Mouse (Mus musculus) myocyte (in vitro differentiated cells): ENCODE results near the gene Sox5.

ENCODE experiments used
- CEBPB ChIP-seq: IDR thresholded peaks from 2 replicates; pipeline ENCODE4 v1.6.1; 2011; ENCODE audit warnings: mild to moderate bottlenecking, moderate library complexity; ENCODE audit not compliant: poor library complexity, insufficient read depth, severe bottlenecking
- MAX ChIP-seq: IDR thresholded peaks from one replicate; pipeline ENCODE4 v1.6.1; 2011; ENCODE audit warnings: low read depth, mild to moderate bottlenecking, control low read depth
- MYOD1 ChIP-seq, 3 experiments: IDR thresholded peaks; one replicate each; pipeline ENCODE4 v1.6.1; 2011; ENCODE audit warnings: control low read depth in 2 of 3, low read depth in 2 of 3, mild to moderate bottlenecking in 2 of 3, moderate library complexity in 1 of 3; ENCODE audit not compliant: insufficient read length in 2 of 3, control insufficient read depth in 1 of 3
- MYOG ChIP-seq, 3 experiments: IDR thresholded peaks; one replicate each; pipeline ENCODE4 v1.6.1; 2011; ENCODE audit warnings: control low read depth in 2 of 3, low read depth in 2 of 3, mild to moderate bottlenecking in 2 of 3; ENCODE audit not compliant: insufficient read length in 2 of 3, control insufficient read depth in 1 of 3, insufficient read depth in 1 of 3
- POLR2A ChIP-seq: IDR thresholded peaks from one replicate; pipeline ENCODE4 v1.6.1; 2011; ENCODE audit warnings: low read depth, mild to moderate bottlenecking, control low read depth, moderate library complexity; ENCODE audit not compliant: insufficient read length
- POLR2AphosphoS2 ChIP-seq: IDR thresholded peaks from one replicate; pipeline ENCODE4 v1.6.1; 2011; ENCODE audit warnings: low read depth, control low read depth; ENCODE audit not compliant: insufficient read length
- TCF12 ChIP-seq: IDR thresholded peaks from one replicate; pipeline ENCODE4 v1.6.1; 2011; ENCODE audit warnings: mild to moderate bottlenecking, control low read depth; ENCODE audit not compliant: poor library complexity, insufficient read depth, severe bottlenecking
- TCF3 ChIP-seq: IDR thresholded peaks from one replicate; pipeline ENCODE4 v1.6.1; 2011; ENCODE audit warnings: low read depth, control low read depth; ENCODE audit not compliant: insufficient read length

DNA sequence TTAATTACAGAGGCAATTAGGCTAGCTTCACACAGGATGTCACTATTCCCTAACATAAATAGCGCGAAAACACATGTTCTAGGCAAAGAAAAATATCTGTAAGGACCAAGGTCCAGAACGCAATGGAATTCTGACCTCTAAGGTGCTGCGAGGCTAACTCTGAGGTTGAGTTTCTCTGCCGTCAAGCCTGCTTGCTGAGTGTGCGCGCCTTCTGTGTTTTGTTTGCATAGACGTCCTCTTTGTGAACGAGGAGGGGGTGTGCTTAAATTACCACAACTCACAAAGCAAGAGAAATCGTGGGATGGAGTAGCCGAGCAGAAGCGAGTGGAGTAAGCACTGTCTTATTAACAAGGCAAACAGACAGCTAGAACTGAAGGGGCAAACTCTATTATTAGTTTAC is 202.5 kb downstream of the Sox5 start:
- TF ChIP-seq POLR2A (no peak), TCF12 (no peak), CEBPB (no peak), MYOD1 (IDR thresholded peaks at IDR 0.05; ENCODE audit: control insufficient read depth in 1 of 3, insufficient read length in 2 of 3, low read depth in 2 of 3) (no peak), MAX (no peak), TCF3 (no peak), MYOG (IDR thresholded peaks at IDR 0.05; ENCODE audit: control insufficient read depth in 1 of 3, insufficient read depth in 1 of 3, insufficient read length in 2 of 3, low read depth in 2 of 3) (no peak), POLR2AphosphoS2 (no peak)
